Mouse (Mus musculus): ENCODE measurements around the gene Aplnr. TPM values are rescaled to one million over a fixed set of nuclear protein-coding genes. Genes with fewer than 3 reads are reported as not detected.

The Aplnr gene
- 30.0 and 34.1 TPM in 2 replicates for polyA plus RNA-seq (2014; fragmentation: Nextera tagmentation; extraction: Ambion mirVana)

DNA sequence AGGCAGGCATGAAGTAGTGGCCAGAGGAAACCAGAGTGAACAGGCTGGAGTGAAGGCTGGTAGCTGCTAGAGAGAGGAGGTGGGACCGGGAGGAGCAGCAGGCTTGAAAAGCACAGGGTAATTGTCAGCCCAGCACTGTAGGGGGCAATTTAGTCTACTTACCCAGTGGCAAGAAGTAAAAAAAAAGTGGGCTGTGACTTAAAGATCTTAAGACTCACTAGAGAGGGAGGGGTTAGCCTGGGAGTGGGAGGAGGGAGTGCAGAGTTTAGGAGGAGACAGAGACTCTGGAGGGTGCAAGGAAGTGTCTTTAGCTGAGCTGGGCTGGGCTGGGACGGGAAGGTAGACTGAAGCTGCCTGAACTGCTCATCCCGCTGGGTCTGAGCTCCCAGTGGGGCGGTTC lies at the start of gene Aplnr:
Gene Aplnr (plus strand): TSS at position 137 of the 400 bp plus-strand sequence.
- 0% methylated on average over 4 of the region's 4 CpGs for WGBS
- Histone ChIP-seq H3K27me3 (ENCODE audit: control insufficient read depth, insufficient read depth, low read length) (no peaks in the 10 kb centered on the region), H3K4me3 (ENCODE audit: low read depth, low read length) (no peak within 1 kb of the TSS), H3K36me3 (ENCODE audit: control insufficient read depth, insufficient read depth, low read length) (no peaks in the 10 kb centered on the region), H3K27ac (ENCODE audit: low read depth, low read length) (no peak within 1 kb of the TSS), H3K9ac (ENCODE audit: low read length) (no peak within 1 kb of the TSS), H3K9me3 (ENCODE audit: control insufficient read depth, low read length) (no peaks in the 10 kb centered on the region), H3K4me2 (ENCODE audit: low read depth, low read length, severe bottlenecking) (no peak within 1 kb of the TSS), H3K4me1 (replicated peaks; ENCODE audit: control insufficient read depth, insufficient read depth, low read length) (no peaks in the 10 kb centered on the region)
- ATAC-seq (replicated peaks; ENCODE audit: low FRiP score) (peak; percentile 40; the same call in 1 of the 2 replicates), DNase-seq (ENCODE audit: low spot score) (no peak)

DNA sequence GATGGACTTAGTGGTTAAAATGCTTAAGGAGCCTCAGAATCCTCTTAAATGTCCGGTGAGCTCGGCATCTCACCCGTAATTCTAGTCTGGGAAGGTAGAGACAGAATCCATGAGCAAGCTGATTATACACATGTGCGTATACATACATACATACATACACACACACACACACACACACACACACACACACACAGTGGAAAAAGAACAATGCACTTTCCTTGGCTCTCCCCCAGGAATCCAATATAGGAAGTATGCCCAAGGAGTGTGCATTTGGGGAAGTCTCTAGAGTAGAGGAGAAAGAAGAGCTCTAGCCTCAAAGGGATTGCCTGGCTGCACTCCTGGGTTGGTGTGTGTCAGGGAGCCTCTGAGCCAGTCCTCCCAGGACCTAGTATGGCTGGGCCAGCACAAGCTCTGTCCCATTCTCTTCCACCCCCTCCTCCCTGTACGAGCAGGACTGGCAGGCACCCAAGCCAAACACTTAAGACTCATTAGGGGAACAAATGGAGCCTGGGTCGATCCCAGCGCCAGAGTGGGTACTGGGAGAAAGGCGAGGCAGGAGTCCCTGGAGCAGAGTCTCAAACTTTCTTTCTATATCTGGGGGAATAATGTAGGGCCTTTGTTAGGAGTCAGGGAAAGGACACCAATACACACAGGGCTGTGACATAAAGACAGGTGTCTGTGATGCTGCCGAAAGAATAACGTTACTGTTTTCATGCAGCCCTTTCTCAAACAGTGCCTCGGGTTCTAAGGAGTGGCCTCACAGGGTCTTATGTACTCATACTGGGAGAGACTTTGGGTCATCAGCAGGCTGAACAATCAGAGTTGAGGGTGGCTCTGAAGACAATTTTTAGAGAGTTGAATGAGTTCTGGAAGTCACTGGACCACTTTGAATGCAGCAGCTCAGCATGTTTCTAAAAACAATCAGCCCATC lies 47.0 kb upstream of the Aplnr start:
- Histone ChIP-seq H3K27ac (ENCODE audit: low read depth, low read length) (no peak overlapping the region), H3K9ac (ENCODE audit: low read length) (no peak overlapping the region), H3K9me3 (ENCODE audit: control insufficient read depth, low read length) (no peaks in the 10 kb centered on the region), H3K4me2 (ENCODE audit: low read depth, low read length, severe bottlenecking) (no peak overlapping the region), H3K27me3 (ENCODE audit: control insufficient read depth, insufficient read depth, low read length) (no peaks in the 10 kb centered on the region), H3K4me1 (replicated peaks; ENCODE audit: control insufficient read depth, insufficient read depth, low read length) (no peaks in the 10 kb centered on the region), H3K4me3 (ENCODE audit: low read depth, low read length) (no peak overlapping the region), H3K36me3 (ENCODE audit: control insufficient read depth, insufficient read depth, low read length) (no peaks in the 10 kb centered on the region)
- ATAC-seq (replicated peaks; ENCODE audit: low FRiP score) (0 out of 2 replicates have a peak, but pooled peaks have one; percentile 33), DNase-seq (ENCODE audit: low spot score) (no peak)
- WGBS: 52% methylated on average over 11 of the region's 11 CpGs

DNA sequence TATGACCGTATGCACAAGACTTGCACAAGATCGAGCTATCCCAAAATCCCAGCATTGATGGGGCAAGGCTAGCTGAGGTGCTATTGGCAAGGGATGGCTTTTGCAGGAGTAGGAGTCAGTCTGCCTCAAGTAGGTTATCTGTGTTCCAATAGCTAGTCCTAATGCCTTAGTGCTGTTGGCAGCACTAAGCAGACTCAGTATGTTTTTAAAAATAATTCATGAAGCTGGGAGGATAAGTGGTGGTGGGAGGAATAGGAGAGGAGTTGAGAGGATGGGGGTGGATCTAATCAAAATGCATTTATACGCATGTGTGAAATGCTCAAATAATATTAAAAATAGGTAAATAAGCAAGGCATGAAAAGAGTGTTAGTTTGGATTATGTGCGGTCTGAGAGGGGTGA lies 44.7 kb upstream of the Aplnr start:
- no peaks in the 10 kb centered on the region for H3K4me1 ChIP-seq (replicated peaks; ENCODE audit: control insufficient read depth, insufficient read depth, low read length)

DNA sequence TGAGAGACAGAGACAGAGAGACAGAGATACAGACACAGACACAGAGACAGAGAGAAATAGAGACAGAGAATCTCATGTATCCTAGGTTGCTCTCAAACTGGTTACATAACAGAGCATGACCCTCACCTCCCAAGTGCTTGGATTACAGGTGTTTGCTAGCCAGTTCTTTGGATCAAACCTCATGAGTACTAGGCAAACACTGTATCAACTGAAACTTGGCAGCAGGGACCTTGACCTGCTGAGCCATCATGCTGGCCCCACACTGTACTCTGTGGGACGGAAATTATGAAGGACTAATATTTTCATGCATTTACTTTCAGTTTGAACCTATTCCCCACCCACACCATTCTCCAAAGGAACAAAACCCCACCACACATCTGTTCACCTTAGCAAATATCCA lies 42.6 kb upstream of the Aplnr start:
- 94% methylated on average over 1 of the region's 1 CpGs for WGBS
- Histone ChIP-seq H3K9me3 (ENCODE audit: control insufficient read depth, low read length) (no peaks in the 10 kb centered on the region), H3K9ac (ENCODE audit: low read length) (no peak overlapping the region), H3K36me3 (ENCODE audit: control insufficient read depth, insufficient read depth, low read length) (no peaks in the 10 kb centered on the region), H3K27me3 (ENCODE audit: control insufficient read depth, insufficient read depth, low read length) (no peaks in the 10 kb centered on the region), H3K4me2 (ENCODE audit: low read depth, low read length, severe bottlenecking) (no peak overlapping the region), H3K4me3 (ENCODE audit: low read depth, low read length) (no peak overlapping the region), H3K27ac (ENCODE audit: low read depth, low read length) (no peak overlapping the region), H3K4me1 (replicated peaks; ENCODE audit: control insufficient read depth, insufficient read depth, low read length) (no peaks in the 10 kb centered on the region)
- DNase-seq (ENCODE audit: low spot score): no peak
- ATAC-seq (replicated peaks; ENCODE audit: low FRiP score): no peak

More for the DNA sequence above, 44.7 kb upstream of the Aplnr start:
- Histone ChIP-seq H3K27me3 (ENCODE audit: control insufficient read depth, insufficient read depth, low read length) (no peaks in the 10 kb centered on the region), H3K9me3 (ENCODE audit: control insufficient read depth, low read length) (no peaks in the 10 kb centered on the region), H3K27ac (ENCODE audit: low read depth, low read length) (no peak overlapping the region), H3K4me3 (ENCODE audit: low read depth, low read length) (no peak overlapping the region), H3K36me3 (ENCODE audit: control insufficient read depth, insufficient read depth, low read length) (no peaks in the 10 kb centered on the region), H3K4me2 (ENCODE audit: low read depth, low read length, severe bottlenecking) (no peak overlapping the region), H3K9ac (ENCODE audit: low read length) (no peak overlapping the region)
- DNase-seq (ENCODE audit: low spot score): no peak
- no peak for ATAC-seq (replicated peaks; ENCODE audit: low FRiP score)
- WGBS: 97% methylated on average over 4 of the region's 4 CpGs

DNA sequence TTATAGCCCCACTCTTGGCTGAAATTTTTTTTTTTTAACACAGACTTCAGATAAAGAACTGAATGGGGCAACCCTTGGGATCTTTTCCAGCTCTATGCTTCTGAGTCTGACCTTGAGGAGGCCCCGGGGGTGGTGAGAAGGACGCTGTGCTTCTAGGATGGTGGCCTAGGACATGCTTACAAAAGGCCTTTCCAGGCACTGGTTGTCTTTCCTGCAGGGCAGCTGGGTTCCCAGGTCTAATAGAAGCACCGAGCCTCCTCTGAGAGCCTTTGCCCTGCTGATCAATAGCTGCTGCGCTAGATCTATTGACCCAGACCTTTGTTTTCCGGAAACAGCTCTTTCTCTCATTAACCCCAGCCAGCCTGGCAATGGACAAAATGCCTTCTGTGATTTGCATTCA lies 40.1 kb upstream of the Aplnr start:
- ATAC-seq (replicated peaks; ENCODE audit: low FRiP score) (0 out of 2 replicates have a peak, but pooled peaks have one; percentile 21), DNase-seq (ENCODE audit: low spot score) (no peak)
- WGBS: 35% methylated on average over 5 of the region's 5 CpGs

DNA sequence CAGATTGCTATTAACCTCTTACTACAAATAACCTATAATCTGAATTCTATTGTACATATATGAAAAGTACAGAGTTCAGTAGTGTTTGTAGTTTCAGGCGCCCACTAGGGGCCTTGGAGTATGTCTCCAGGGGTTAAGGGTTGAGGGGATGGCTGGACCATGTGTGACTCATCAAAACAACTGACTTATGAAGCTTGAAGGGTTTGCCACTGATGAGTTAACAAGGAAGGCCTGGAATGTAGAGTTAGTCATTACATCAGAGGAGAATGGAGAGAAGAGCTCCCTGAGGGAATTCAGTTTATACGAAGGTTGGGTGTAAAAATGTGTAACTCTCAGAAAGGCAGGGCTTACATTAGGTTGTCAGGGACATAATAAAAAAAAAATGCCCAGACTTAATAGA lies 38.0 kb upstream of the Aplnr start:
- no peaks in the 10 kb centered on the region for H3K27me3 ChIP-seq (ENCODE audit: control insufficient read depth, insufficient read depth, low read length)
- H3K4me2 ChIP-seq (ENCODE audit: low read depth, low read length, severe bottlenecking): no peak overlapping the region
- DNase-seq (ENCODE audit: low spot score) (no peak), ATAC-seq (replicated peaks; ENCODE audit: low FRiP score) (no peak)
- no peaks in the 10 kb centered on the region for H3K36me3 ChIP-seq (ENCODE audit: control insufficient read depth, insufficient read depth, low read length)
- no peak overlapping the region for H3K27ac ChIP-seq (ENCODE audit: low read depth, low read length)
- no peak overlapping the region for H3K9ac ChIP-seq (ENCODE audit: low read length)
- no peak overlapping the region for H3K4me3 ChIP-seq (ENCODE audit: low read depth, low read length)
- 89% methylated on average over 2 of the region's 2 CpGs for WGBS
- no peaks in the 10 kb centered on the region for H3K9me3 ChIP-seq (ENCODE audit: control insufficient read depth, low read length)
- no peaks in the 10 kb centered on the region for H3K4me1 ChIP-seq (replicated peaks; ENCODE audit: control insufficient read depth, insufficient read depth, low read length)

More for the DNA sequence above, 40.1 kb upstream of the Aplnr start:
- Histone ChIP-seq H3K9ac (ENCODE audit: low read length) (no peak overlapping the region), H3K4me1 (replicated peaks; ENCODE audit: control insufficient read depth, insufficient read depth, low read length) (no peaks in the 10 kb centered on the region), H3K4me3 (ENCODE audit: low read depth, low read length) (no peak overlapping the region), H3K4me2 (ENCODE audit: low read depth, low read length, severe bottlenecking) (no peak overlapping the region), H3K9me3 (ENCODE audit: control insufficient read depth, low read length) (no peaks in the 10 kb centered on the region), H3K27me3 (ENCODE audit: control insufficient read depth, insufficient read depth, low read length) (no peaks in the 10 kb centered on the region), H3K36me3 (ENCODE audit: control insufficient read depth, insufficient read depth, low read length) (no peaks in the 10 kb centered on the region), H3K27ac (ENCODE audit: low read depth, low read length) (no peak overlapping the region)

DNA sequence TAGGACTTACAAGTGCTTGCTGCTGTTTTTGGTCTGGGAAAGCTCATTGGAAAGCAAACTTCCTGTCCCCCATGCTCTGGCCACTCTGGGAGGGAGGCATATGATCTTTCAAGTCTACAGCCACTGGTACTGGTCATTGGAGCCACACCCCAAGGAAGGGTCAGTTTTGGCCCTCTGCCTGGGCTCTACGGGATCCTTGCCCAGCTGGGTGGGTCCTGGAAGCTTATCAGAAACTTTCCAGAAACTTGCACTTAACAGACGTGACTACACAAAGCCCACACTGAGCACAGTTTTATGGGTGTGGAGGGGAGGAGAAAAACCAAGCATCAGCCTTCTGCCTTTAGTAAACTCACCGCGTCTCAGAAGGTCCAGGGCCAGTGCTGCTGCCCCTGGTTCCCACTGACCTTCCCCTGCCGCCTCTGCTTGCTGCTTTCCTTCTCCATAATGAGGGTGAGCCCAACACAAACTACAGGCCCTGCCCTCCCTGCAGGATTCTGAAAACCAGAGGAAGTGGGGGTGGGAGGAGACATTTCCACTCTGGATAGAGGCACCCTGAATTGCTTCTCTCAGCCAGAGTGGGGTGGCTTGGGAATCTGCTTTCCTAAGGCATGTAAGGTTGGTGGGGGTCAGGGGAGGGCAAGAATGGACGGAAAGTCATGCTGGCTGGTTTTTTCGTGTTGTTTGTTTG lies 37.1 kb upstream of the Aplnr start:
- Histone ChIP-seq H3K4me3 (ENCODE audit: low read depth, low read length) (no peak overlapping the region), H3K4me2 (ENCODE audit: low read depth, low read length, severe bottlenecking) (no peak overlapping the region), H3K9ac (ENCODE audit: low read length) (no peak overlapping the region), H3K27me3 (ENCODE audit: control insufficient read depth, insufficient read depth, low read length) (no peaks in the 10 kb centered on the region), H3K9me3 (ENCODE audit: control insufficient read depth, low read length) (no peaks in the 10 kb centered on the region), H3K36me3 (ENCODE audit: control insufficient read depth, insufficient read depth, low read length) (no peaks in the 10 kb centered on the region), H3K27ac (ENCODE audit: low read depth, low read length) (no peak overlapping the region), H3K4me1 (replicated peaks; ENCODE audit: control insufficient read depth, insufficient read depth, low read length) (no peaks in the 10 kb centered on the region)
- no peak for DNase-seq (ENCODE audit: low spot score)
- no peak for ATAC-seq (replicated peaks; ENCODE audit: low FRiP score)
- WGBS: 74% methylated on average over 7 of the region's 7 CpGs

DNA sequence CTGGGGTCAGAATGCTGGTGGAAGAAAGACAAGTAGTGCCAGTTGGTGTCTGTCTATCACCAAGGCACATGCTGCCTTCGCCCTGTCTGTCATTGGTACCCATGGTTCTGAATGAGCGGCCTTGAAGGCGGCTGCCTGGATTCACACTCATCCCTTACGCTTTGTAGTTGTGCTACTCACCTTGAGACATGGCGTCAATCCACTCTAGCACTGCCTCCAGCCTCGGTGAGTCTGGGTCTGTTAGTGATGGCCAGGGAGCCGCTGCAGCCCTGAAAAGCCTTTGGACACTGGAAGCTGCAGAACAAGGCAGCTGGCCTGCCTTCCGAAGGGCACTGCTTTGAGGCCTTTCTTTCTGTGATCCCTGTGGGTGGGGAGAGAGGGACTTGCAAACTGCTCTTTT lies 32.8 kb upstream of the Aplnr start:
- Histone ChIP-seq H3K27me3 (ENCODE audit: control insufficient read depth, insufficient read depth, low read length) (no peaks in the 10 kb centered on the region), H3K4me3 (ENCODE audit: low read depth, low read length) (no peak overlapping the region), H3K4me2 (ENCODE audit: low read depth, low read length, severe bottlenecking) (no peak overlapping the region), H3K9ac (ENCODE audit: low read length) (no peak overlapping the region), H3K27ac (ENCODE audit: low read depth, low read length) (no peak overlapping the region), H3K4me1 (replicated peaks; ENCODE audit: control insufficient read depth, insufficient read depth, low read length) (no peaks in the 10 kb centered on the region), H3K9me3 (ENCODE audit: control insufficient read depth, low read length) (no peaks in the 10 kb centered on the region), H3K36me3 (ENCODE audit: control insufficient read depth, insufficient read depth, low read length) (no peaks in the 10 kb centered on the region)
- WGBS: 78% methylated on average over 8 of the region's 8 CpGs
- no peak for DNase-seq (ENCODE audit: low spot score)
- ATAC-seq (replicated peaks; ENCODE audit: low FRiP score): no peak
